Mouse (Mus musculus): ENCODE results near the gene 1600002K03Rik. TPM values are rescaled to one million over a fixed set of nuclear protein-coding genes. Genes with fewer than 3 reads are reported as not detected.
"Not testable (repeated sequence)": the region's sequence is repeated elsewhere in the genome, so short reads cannot be mapped to it uniquely, and the experiment has no call there.

1600002K03Rik gene
- total RNA-seq, 2 experiments from 2014 or later: 4.4 to 4.6 TPM

GRCm38 (mm10) chr10:80207676-80208075, 34.9 kb downstream of the 1600002K03Rik start:
- DNase-seq: no peak
- intact Hi-C loops (cut with DNase I): no loop called here

GRCm38 (mm10) chr10:80208248-80208647, 35.5 kb downstream of the 1600002K03Rik start:
- intact Hi-C loops (cut with DNase I): no loop called here
- no peak for DNase-seq

- no peak for DNase-seq
- intact Hi-C loops (cut with DNase I): no loop called here
Measured at GRCm38 (mm10) chr10:80208841-80209371, 36.2 kb downstream of the 1600002K03Rik start.

GRCm38 (mm10) chr10:80211547-80212103, 38.9 kb downstream of the 1600002K03Rik start:
- intact Hi-C loops (cut with DNase I); DNase-seq: not testable (repeated sequence)

- no peak for DNase-seq
- intact Hi-C loops (cut with DNase I): no loop called here
Measured at GRCm38 (mm10) chr10:80215048-80215772, 42.5 kb downstream of the 1600002K03Rik start.

- DNase-seq: no peak
- intact Hi-C loops (cut with DNase I): no loop called here
Measured at GRCm38 (mm10) chr10:80220676-80221075, 47.9 kb downstream of the 1600002K03Rik start.

- DNase-seq; intact Hi-C loops (cut with DNase I): not testable (repeated sequence)
Measured at GRCm38 (mm10) chr10:80223137-80223536, 50.4 kb downstream of the 1600002K03Rik start.

Other genes with a start within 250 kb of the 1600002K03Rik start
- 1 to 10 TPM; 1.9 to 2.6 TPM for gene Arid3a, start 245.9 kb upstream of the 1600002K03Rik start, total RNA-seq (2021)
- 10 to 100 TPM; 25.6 to 28.8 TPM for gene Wdr18, start 212.8 kb upstream of the 1600002K03Rik start, total RNA-seq (2021)
- gene Grin3b, start 202.2 kb upstream of the 1600002K03Rik start, total RNA-seq (2021): under 1 TPM; 0.27 to 0.28 TPM
- gene Tmem259, start 188.6 kb upstream of the 1600002K03Rik start, total RNA-seq (2021): 100 to 1,000 TPM; 107 to 120 TPM
- 10 to 100 TPM; 29.9 to 30.6 TPM for gene Cnn2, start 184.4 kb upstream of the 1600002K03Rik start, total RNA-seq (2021)
- 1 to 10 TPM; 7.7 to 7.9 TPM for gene Abca7, start 176.4 kb upstream of the 1600002K03Rik start, total RNA-seq (2021)
- 1 to 10 TPM; 4.1 to 5.9 TPM for gene Arhgap45, start 156.3 kb upstream of the 1600002K03Rik start, total RNA-seq (2021)
- gene Polr2e, start 133.1 kb upstream of the 1600002K03Rik start, total RNA-seq (2021): 10 to 100 TPM; 88.5 to 96.4 TPM
- 100 to 1,000 TPM; 863 to 871 TPM for gene Gpx4, start 125.8 kb upstream of the 1600002K03Rik start, total RNA-seq (2021)
- gene Sbno2, start 67.4 kb upstream of the 1600002K03Rik start, total RNA-seq (2021): 10 to 100 TPM; 11.2 to 12.2 TPM
- 100 to 1,000 TPM; 137 to 165 TPM for gene Stk11, start 57.1 kb upstream of the 1600002K03Rik start, total RNA-seq (2021)
- 1,000 to 10,000 TPM; 1,105 to 1,168 TPM for gene Atp5d, start 34.3 kb upstream of the 1600002K03Rik start, total RNA-seq (2021)
- 1 to 10 TPM; 2.0 to 4.7 TPM for gene Cbarp, start 32.1 kb upstream of the 1600002K03Rik start, total RNA-seq (2021)
- gene Midn, start 24.7 kb upstream of the 1600002K03Rik start, total RNA-seq (2021): 100 to 1,000 TPM in 1 of 2 experiments, 10 to 100 TPM in 1; 99.9 to 117 TPM
- 10 to 100 TPM; 48.2 to 67.0 TPM for gene Cirbp, start 7.0 kb upstream of the 1600002K03Rik start, total RNA-seq (2021)
- 1 to 10 TPM in 1 of 2 experiments, under 1 TPM in 1; 0.75 to 1.1 TPM for gene Efna2, start 6.5 kb downstream of the 1600002K03Rik start, total RNA-seq (2021)
- 10 to 100 TPM; 13.1 to 15.3 TPM for gene Mum1, start 53.5 kb downstream of the 1600002K03Rik start, total RNA-seq (2021)
- 100 to 1,000 TPM; 962 to 997 TPM for gene Ndufs7, start 76.2 kb downstream of the 1600002K03Rik start, total RNA-seq (2021)
- 10 to 100 TPM in 1 of 2 experiments, 1 to 10 TPM in 1; 8.9 to 12.0 TPM for gene Gamt, start 88.1 kb downstream of the 1600002K03Rik start, total RNA-seq (2021)
- gene Dazap1, start 88.5 kb downstream of the 1600002K03Rik start, total RNA-seq (2021): 10 to 100 TPM; 57.7 to 58.5 TPM
- gene Rps15, start 119.5 kb downstream of the 1600002K03Rik start, total RNA-seq (2021): 100 to 1,000 TPM; 748 to 777 TPM
- gene Apc2, start 123.0 kb downstream of the 1600002K03Rik start, total RNA-seq (2021): 1 to 10 TPM; 2.1 to 3.7 TPM
- 10 to 100 TPM; 13.8 to 15.1 TPM for gene 2310011J03Rik, start 147.6 kb downstream of the 1600002K03Rik start, total RNA-seq (2021)
- gene Pcsk4, start 156.6 kb downstream of the 1600002K03Rik start, total RNA-seq (2021): 1 to 10 TPM; 2.2 to 2.9 TPM
- gene Reep6, start 157.0 kb downstream of the 1600002K03Rik start, total RNA-seq (2021): 1 to 10 TPM; 2.7 TPM
- gene Adamtsl5, start 175.5 kb downstream of the 1600002K03Rik start, total RNA-seq (2021): 10 to 100 TPM; 75.9 to 83.8 TPM
- gene Plk5, start 183.5 kb downstream of the 1600002K03Rik start, total RNA-seq (2021): under 1 TPM; 0.49 to 0.64 TPM
- 1 to 10 TPM; 8.1 to 8.6 TPM for gene Mex3d, start 214.7 kb downstream of the 1600002K03Rik start, total RNA-seq (2021)
- 10 to 100 TPM; 82.1 to 82.2 TPM for gene Mbd3, start 226.6 kb downstream of the 1600002K03Rik start, total RNA-seq (2021)
- gene Uqcr11, start 233.9 kb downstream of the 1600002K03Rik start, total RNA-seq (2021): 1,000 to 10,000 TPM; 1,920 to 2,020 TPM